Mouse (Mus musculus) midbrain, embryonic 16.5 days (tissue): Measurements from ENCODE around the gene Sugp2. TPM values are rescaled to one million over a fixed set of nuclear protein-coding genes. Genes with fewer than 3 reads are reported as not detected.

Experiments
- ATAC-seq: fragments of 200-750 bp; cut with Nextera tagmentation; 2 replicates; pipeline ENCODE4 v1.8.0; 2017; ENCODE audit warnings: moderate TSS enrichment
- H3K27ac ChIP-seq: fragments of 300-500 bp; sonication (generic); 2 replicates; pipeline ENCODE4 v1.5.1; 2014; ENCODE audit warnings: mild to moderate bottlenecking, low read length, mixed read lengths
- H3K27me3 ChIP-seq: fragments of 300-500 bp; sonication (generic); 2 replicates; pipeline ENCODE4 v1.6.1; 2014; ENCODE audit warnings: low read depth, low read length, mixed read lengths; ENCODE audit not compliant: control insufficient read depth, insufficient read depth
- H3K36me3 ChIP-seq: fragments of 300-500 bp; sonication (generic); 2 replicates; pipeline ENCODE4 v1.6.1; 2014; ENCODE audit warnings: mild to moderate bottlenecking, low read length, moderate library complexity, mixed read lengths; ENCODE audit not compliant: control insufficient read depth, insufficient read depth
- H3K4me1 ChIP-seq: fragments of 300-500 bp; sonication (generic); 2 replicates; pipeline ENCODE4 v1.6.1; 2014; ENCODE audit warnings: mild to moderate bottlenecking, low read length, mixed read lengths; ENCODE audit not compliant: control insufficient read depth, insufficient read depth
- H3K4me2 ChIP-seq: fragments of 300-500 bp; sonication (generic); 2 replicates; pipeline ENCODE4 v1.6.1; 2014; ENCODE audit warnings: mild to moderate bottlenecking, low read length, mixed read lengths
- H3K4me3 ChIP-seq: fragments of 300-500 bp; sonication (generic); 2 replicates; pipeline ENCODE4 v1.5.1; 2014; ENCODE audit warnings: low read depth, mild to moderate bottlenecking, low read length, moderate library complexity, mixed read lengths
- H3K9ac ChIP-seq: fragments of 300-500 bp; sonication (generic); 2 replicates; pipeline ENCODE4 v1.6.1; 2014; ENCODE audit warnings: low read depth, low read length, mixed read lengths
- H3K9me3 ChIP-seq: fragments of 300-500 bp; sonication (generic); replicated peaks from 2 replicates; pipeline ENCODE4 v1.6.1; 2014; ENCODE audit warnings: mild to moderate bottlenecking, low read length, mixed read lengths; ENCODE audit not compliant: control insufficient read depth, poor library complexity, severe bottlenecking
- WGBS: fragments of 180-500 bp; shearing (Covaris S2); extraction: QIAGEN DNeasy Blood & Tissue Kit; methylation state at CpG from one replicate; pipeline ENCODE4 v1.1.7; 2014; 5-methylcytosine and 5-hydroxymethylcytosine counted together
- polyA plus RNA-seq: library from polyadenylated mRNA; unstranded; fragments of >200 nt; fragmentation: Nextera tagmentation; extraction: Ambion mirVana; gene quantifications from 2 replicates; pipeline ENCODE4 v1.2.1, GENCODE M21; 2015

The Sugp2 gene
- polyA plus RNA-seq, 1 experiment from 2014 or later = 104 TPM

- no peak for ATAC-seq
- Histone ChIP-seq H3K9me3 (no peaks in the 10 kb centered on the region), H3K4me1 (peaks cover 6% of the 10 kb centered on the region; the same call in 1 of the 2 replicates), H3K36me3 (no peaks in the 10 kb centered on the region; the same call in 1 of the 2 replicates), H3K9ac (no peak overlapping the region), H3K27me3 (no peaks in the 10 kb centered on the region), H3K4me3 (no peak overlapping the region), H3K4me2 (no peak overlapping the region), H3K27ac (no peak overlapping the region)
- 82% methylated on average over 1 of the region's 1 CpGs for WGBS
Observed at GRCm38 (mm10) chr8:70216566-70216965, 17.5 kb upstream of the Sugp2 start.

GRCm38 (mm10) chr8:70217441-70217840, 16.6 kb upstream of the Sugp2 start:
- no peak overlapping the region for H3K4me3 ChIP-seq
- no peak overlapping the region for H3K4me2 ChIP-seq
- H3K9ac ChIP-seq = no peak overlapping the region
- H3K27me3 ChIP-seq = no peaks in the 10 kb centered on the region
- peaks cover 6% of the 10 kb centered on the region; the same call in 1 of the 2 replicates for H3K4me1 ChIP-seq
- peaks cover 7% of the 10 kb centered on the region for H3K36me3 ChIP-seq
- no peak overlapping the region for H3K27ac ChIP-seq
- H3K9me3 ChIP-seq = no peaks in the 10 kb centered on the region
- no peak for ATAC-seq

GRCm38 (mm10) chr8:70219107-70219684, 14.8 kb upstream of the Sugp2 start:
- Histone ChIP-seq H3K9me3 (no peaks in the 10 kb centered on the region), H3K27me3 (no peaks in the 10 kb centered on the region), H3K27ac (no peak overlapping the region), H3K4me2 (no peak overlapping the region), H3K4me1 (peaks cover 2% of the 10 kb centered on the region; the same call in 1 of the 2 replicates), H3K4me3 (no peak overlapping the region), H3K9ac (no peak overlapping the region), H3K36me3 (peaks cover 18% of the 10 kb centered on the region)
- 56% methylated on average over 5 of the region's 5 CpGs for WGBS
- ATAC-seq = peak; percentile 33; the same call in 1 of the 2 replicates

GRCm38 (mm10) chr8:70220236-70220840, 13.7 kb upstream of the Sugp2 start:
- Histone ChIP-seq H3K27me3 (no peaks in the 10 kb centered on the region), H3K9ac (no peak overlapping the region), H3K4me3 (no peak overlapping the region), H3K4me1 (peaks cover 2% of the 10 kb centered on the region; the same call in 1 of the 2 replicates), H3K36me3 (peaks cover 25% of the 10 kb centered on the region), H3K27ac (no peak overlapping the region), H3K4me2 (no peak overlapping the region), H3K9me3 (no peaks in the 10 kb centered on the region)
- 82% methylated on average over 8 of the region's 8 CpGs for WGBS
- no peak for ATAC-seq

- H3K4me3 ChIP-seq = no peak overlapping the region
- no peak for ATAC-seq
- no peak overlapping the region for H3K27ac ChIP-seq
- H3K36me3 ChIP-seq = peaks cover 25% of the 10 kb centered on the region
- H3K27me3 ChIP-seq = no peaks in the 10 kb centered on the region
- no peaks in the 10 kb centered on the region for H3K9me3 ChIP-seq
- peaks cover 2% of the 10 kb centered on the region; the same call in 1 of the 2 replicates for H3K4me1 ChIP-seq
- WGBS = 96% methylated on average over 3 of the region's 3 CpGs
- H3K9ac ChIP-seq = no peak overlapping the region
- H3K4me2 ChIP-seq = no peak overlapping the region
Observed at GRCm38 (mm10) chr8:70220911-70221310, 13.1 kb upstream of the Sugp2 start.

GRCm38 (mm10) chr8:70222041-70222440, 12.0 kb upstream of the Sugp2 start:
- Histone ChIP-seq H3K4me1 (peaks cover 2% of the 10 kb centered on the region; the same call in 1 of the 2 replicates), H3K4me3 (no peak overlapping the region), H3K9ac (no peak overlapping the region), H3K4me2 (no peak overlapping the region), H3K27me3 (no peaks in the 10 kb centered on the region), H3K36me3 (peaks cover 25% of the 10 kb centered on the region), H3K9me3 (no peaks in the 10 kb centered on the region), H3K27ac (no peak overlapping the region)
- no peak for ATAC-seq
- 94% methylated on average over 12 of the region's 12 CpGs for WGBS

GRCm38 (mm10) chr8:70223341-70223740, 10.7 kb upstream of the Sugp2 start:
- 47% methylated on average over 6 of the region's 6 CpGs for WGBS
- H3K36me3 ChIP-seq = peaks cover 25% of the 10 kb centered on the region

GRCm38 (mm10) chr8:70227997-70228396, 6.0 kb upstream of the Sugp2 start:
- H3K27ac ChIP-seq = no peak overlapping the region
- no peak overlapping the region for H3K4me3 ChIP-seq
- no peak overlapping the region for H3K9ac ChIP-seq
- H3K4me1 ChIP-seq = peaks cover 7% of the 10 kb centered on the region
- no peak for ATAC-seq
- no peaks in the 10 kb centered on the region for H3K27me3 ChIP-seq
- WGBS = 16% methylated on average over 4 of the region's 4 CpGs
- H3K4me2 ChIP-seq = no peak overlapping the region
- H3K9me3 ChIP-seq = no peaks in the 10 kb centered on the region
- peaks cover 22% of the 10 kb centered on the region for H3K36me3 ChIP-seq

More at GRCm38 (mm10) chr8:70223341-70223740, 10.7 kb upstream of the Sugp2 start:
- ATAC-seq = no peak
- Histone ChIP-seq H3K4me3 (no peak overlapping the region), H3K4me2 (no peak overlapping the region), H3K9ac (no peak overlapping the region), H3K27ac (no peak overlapping the region), H3K4me1 (peaks cover 2% of the 10 kb centered on the region; the same call in 1 of the 2 replicates), H3K27me3 (no peaks in the 10 kb centered on the region), H3K9me3 (no peaks in the 10 kb centered on the region)

GRCm38 (mm10) chr8:70230837-70231236, 3.2 kb upstream of the Sugp2 start:
- peaks cover 17% of the 10 kb centered on the region for H3K4me1 ChIP-seq
- H3K9me3 ChIP-seq = no peaks in the 10 kb centered on the region
- no peaks in the 10 kb centered on the region for H3K27me3 ChIP-seq
- no peak overlapping the region for H3K4me2 ChIP-seq
- no peak overlapping the region for H3K4me3 ChIP-seq
- 94% methylated on average over 9 of the region's 9 CpGs for WGBS
- H3K36me3 ChIP-seq = peaks cover 6% of the 10 kb centered on the region
- ATAC-seq = no peak
- no peak overlapping the region for H3K27ac ChIP-seq
- no peak overlapping the region for H3K9ac ChIP-seq
